Mouse (Mus musculus) neural tube, embryonic 14.5 days (tissue): ENCODE data around the gene Grasp. TPM values are rescaled to one million over a fixed set of nuclear protein-coding genes. Genes with fewer than 3 reads are reported as not detected.
A peak's percentile ranks its signal among the peaks of the same experiment; 100 is the strongest.

ENCODE experiments used
- ATAC-seq: fragments of 200-750 bp; cut with Nextera tagmentation; 2 replicates; pipeline ENCODE4 v1.8.0; 2017; ENCODE audit warnings: low read depth, mild to moderate bottlenecking, moderate TSS enrichment, moderate library complexity
- H3K27ac ChIP-seq: fragments of 300-500 bp; sonication (generic); 2 replicates; pipeline ENCODE4 v1.5.1; 2014; ENCODE audit warnings: low read depth, mild to moderate bottlenecking, control low read depth, low read length, moderate library complexity, mixed read lengths
- H3K27me3 ChIP-seq: fragments of 300-500 bp; sonication (generic); 2 replicates; pipeline ENCODE4 v1.6.1; 2014; ENCODE audit warnings: low read length; ENCODE audit not compliant: control insufficient read depth, insufficient read depth
- H3K36me3 ChIP-seq: fragments of 300-500 bp; sonication (generic); 2 replicates; pipeline ENCODE4 v1.6.1; 2014; ENCODE audit warnings: low read length, mixed read lengths; ENCODE audit not compliant: control insufficient read depth, insufficient read depth
- H3K4me1 ChIP-seq: fragments of 300-500 bp; sonication (generic); 2 replicates; pipeline ENCODE4 v1.6.1; 2014; ENCODE audit warnings: low read length; ENCODE audit not compliant: control insufficient read depth, insufficient read depth
- H3K4me2 ChIP-seq: fragments of 300-500 bp; sonication (generic); 2 replicates; pipeline ENCODE4 v1.6.1; 2014; ENCODE audit warnings: mild to moderate bottlenecking, low read depth, low read length, control low read depth
- H3K4me3 ChIP-seq: fragments of 300-500 bp; sonication (generic); 2 replicates; pipeline ENCODE4 v1.5.1; 2014; ENCODE audit warnings: low read depth, low read length, control low read depth, mixed read lengths
- H3K9ac ChIP-seq: fragments of 300-500 bp; sonication (generic); replicated peaks from 2 replicates; pipeline ENCODE4 v1.6.1; 2014; ENCODE audit warnings: low read depth, mild to moderate bottlenecking, control low read depth, low read length, mixed read lengths
- H3K9me3 ChIP-seq: fragments of 300-500 bp; sonication (generic); 2 replicates; pipeline ENCODE4 v1.6.1; 2016; ENCODE audit warnings: low read length; ENCODE audit not compliant: control insufficient read depth
- WGBS: fragments of 180-500 bp; shearing (Covaris S2); extraction: QIAGEN DNeasy Blood & Tissue Kit; methylation state at CpG from one replicate; pipeline ENCODE4 v1.1.7; 2014; 5-methylcytosine and 5-hydroxymethylcytosine counted together
- polyA plus RNA-seq: library from polyadenylated mRNA; unstranded; fragments of >200 nt; fragmentation: Nextera tagmentation; extraction: Ambion mirVana; gene quantifications from 2 replicates; pipeline ENCODE4 v1.2.1, GENCODE M21; 2014

Grasp gene
- polyA plus RNA-seq, 1 experiment from 2014 or later, result 1.0 TPM

DNA sequence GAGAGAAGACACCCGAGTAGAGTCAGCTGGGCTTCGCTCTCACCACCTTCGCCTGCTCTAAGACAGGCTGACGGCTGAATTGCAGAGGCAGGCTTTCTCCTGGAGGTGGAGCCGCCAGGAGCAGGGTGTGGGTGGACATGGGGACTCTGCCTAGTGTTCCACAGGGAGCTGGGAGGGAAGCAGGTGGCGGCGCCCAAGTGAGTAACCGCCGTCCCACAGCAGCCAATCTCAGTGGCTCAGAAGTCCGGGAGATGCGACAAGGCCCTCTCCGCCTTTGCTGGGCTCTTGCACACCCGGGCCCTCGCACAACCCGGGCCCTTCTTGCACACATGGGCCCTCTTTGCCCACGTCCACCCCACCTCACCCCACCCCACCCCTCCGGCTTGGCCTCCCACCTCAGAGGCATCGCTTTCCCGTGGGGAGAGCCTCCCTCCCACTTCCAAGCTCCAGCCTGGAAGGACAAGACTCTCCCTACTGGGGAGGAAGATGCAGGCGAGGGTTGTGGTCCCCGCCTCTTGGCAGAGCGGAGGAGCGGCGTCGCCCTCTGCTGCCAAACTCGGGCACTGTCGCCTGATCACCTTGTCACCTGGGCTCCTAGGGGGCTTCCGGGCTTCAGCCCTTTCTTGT, 15.0 kb downstream of the Grasp start:
- H3K4me1 ChIP-seq, result no peaks in the 10 kb centered on the region
- no peaks in the 10 kb centered on the region for H3K27me3 ChIP-seq
- H3K4me3 ChIP-seq, result peak overlapping the region; percentile 7; the same call in 1 of the 2 replicates
- 0 out of 2 replicates have a peak, but pooled peaks have one; percentile 38 for ATAC-seq
- peak overlapping the region; percentile 45 for H3K4me2 ChIP-seq
- WGBS, result 5% methylated on average over 28 of the region's 28 CpGs
- no peaks in the 10 kb centered on the region for H3K36me3 ChIP-seq
- H3K9ac ChIP-seq, result peak overlapping the region; percentile 47
- no peak overlapping the region for H3K27ac ChIP-seq
- H3K9me3 ChIP-seq, result no peaks in the 10 kb centered on the region

DNA sequence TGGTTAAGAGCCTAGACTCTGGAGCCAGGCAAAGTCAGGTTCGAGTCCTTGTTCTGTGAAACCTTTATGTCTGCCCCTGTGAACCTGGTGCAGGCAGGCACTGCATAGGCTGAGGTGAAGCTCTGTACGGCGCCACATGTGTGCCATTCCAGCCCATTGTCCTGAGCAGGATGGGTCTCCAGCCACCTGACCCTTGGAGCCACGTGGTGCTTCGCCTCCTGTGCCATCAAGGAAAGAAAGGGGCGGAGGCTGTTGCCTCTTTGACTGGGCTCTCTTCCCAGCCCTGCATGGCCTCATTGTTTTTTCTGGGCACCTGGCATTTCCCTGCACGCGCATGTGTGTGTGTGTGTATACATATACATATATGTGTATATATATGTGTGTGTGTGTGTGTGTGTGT, 15.8 kb downstream of the Grasp start:
- no peak overlapping the region for H3K4me3 ChIP-seq
- 59% methylated on average over 8 of the region's 8 CpGs for WGBS

DNA sequence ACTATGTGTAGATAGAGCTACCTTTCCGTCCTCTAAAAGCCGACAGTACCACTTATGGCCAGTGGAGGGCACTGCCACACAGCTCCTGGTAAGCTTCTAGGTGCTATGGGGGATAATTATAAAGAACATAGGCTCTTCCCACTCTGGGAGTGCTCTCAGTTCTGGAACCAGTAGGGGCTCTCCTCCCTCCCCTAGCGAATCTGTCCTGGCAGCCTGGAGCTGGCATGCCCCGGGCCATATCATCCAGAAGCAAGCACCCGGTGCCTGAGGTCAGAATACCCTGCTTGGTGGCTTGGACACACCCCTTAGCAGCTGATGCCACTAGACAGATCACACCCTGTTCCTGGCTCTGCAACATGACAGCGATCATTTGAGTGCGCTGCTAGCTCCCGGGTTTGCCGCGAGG, 16.8 kb downstream of the Grasp start:
- Histone ChIP-seq H3K27me3 (no peaks in the 10 kb centered on the region), H3K4me1 (0 out of 2 replicates have a peak, but pooled peaks cover 2% of the 10 kb centered on the region), H3K36me3 (no peaks in the 10 kb centered on the region), H3K9me3 (no peaks in the 10 kb centered on the region), H3K4me3 (no peak overlapping the region), H3K27ac (no peak overlapping the region), H3K4me2 (peak overlapping the region; percentile 33), H3K9ac (no peak overlapping the region)
- 9% methylated on average over 10 of the region's 10 CpGs for WGBS
- ATAC-seq, result peak; percentile 76

More for the DNA sequence above, 15.8 kb downstream of the Grasp start:
- H3K4me2 ChIP-seq, result no peak overlapping the region
- no peaks in the 10 kb centered on the region for H3K36me3 ChIP-seq
- H3K9me3 ChIP-seq, result no peaks in the 10 kb centered on the region
- H3K9ac ChIP-seq, result no peak overlapping the region
- no peaks in the 10 kb centered on the region for H3K4me1 ChIP-seq
- H3K27ac ChIP-seq, result no peak overlapping the region
- ATAC-seq, result no peak
- H3K27me3 ChIP-seq, result no peaks in the 10 kb centered on the region

DNA sequence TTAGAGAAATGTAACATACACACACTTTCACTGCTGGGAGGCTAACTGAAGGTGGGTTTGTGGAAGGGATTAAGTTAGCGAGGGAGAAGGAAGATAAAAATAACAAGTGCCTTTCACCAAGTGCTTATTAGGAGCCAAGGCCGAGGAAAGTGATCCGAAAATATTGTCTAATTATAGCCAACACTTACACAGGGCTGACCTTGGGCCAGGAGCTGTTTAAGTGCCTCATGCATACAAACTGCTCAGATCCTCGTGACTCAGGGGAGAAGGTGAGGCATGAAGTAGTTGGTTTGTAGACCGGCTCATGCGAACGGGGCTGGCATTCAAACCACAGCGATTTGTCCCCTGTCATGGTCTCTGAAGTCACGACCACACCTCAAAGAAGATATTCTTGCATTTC, 17.2 kb downstream of the Grasp start:
- no peaks in the 10 kb centered on the region for H3K27me3 ChIP-seq
- H3K36me3 ChIP-seq, result no peaks in the 10 kb centered on the region
- no peaks in the 10 kb centered on the region for H3K9me3 ChIP-seq
- H3K4me1 ChIP-seq, result 0 out of 2 replicates have a peak, but pooled peaks cover 3% of the 10 kb centered on the region
- ATAC-seq, result no peak
- no peak overlapping the region; the same call in 1 of the 2 replicates for H3K4me2 ChIP-seq
- WGBS, result 71% methylated on average over 9 of the region's 9 CpGs
- H3K9ac ChIP-seq, result no peak overlapping the region
- no peak overlapping the region for H3K27ac ChIP-seq
- H3K4me3 ChIP-seq, result no peak overlapping the region

DNA sequence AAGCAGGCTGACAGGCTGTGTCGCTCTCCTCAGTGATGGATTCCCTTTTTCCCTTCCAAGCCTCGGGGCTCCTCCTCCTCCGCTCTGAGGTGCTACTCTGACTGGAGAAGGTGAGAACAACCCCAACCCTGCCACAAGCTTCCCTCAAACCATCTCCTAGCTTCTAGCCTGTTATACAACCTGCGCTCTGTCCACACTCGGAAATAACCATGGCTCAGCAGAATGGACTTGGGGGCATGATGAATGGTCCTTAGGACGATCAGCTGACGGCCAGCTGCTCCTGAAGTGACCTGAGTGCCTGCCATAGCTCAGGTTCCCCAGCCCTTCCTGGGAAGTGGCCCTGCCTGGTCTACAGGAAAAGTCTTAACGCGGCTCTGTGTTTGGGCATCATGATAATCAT, 17.9 kb downstream of the Grasp start:
- no peak overlapping the region for H3K9ac ChIP-seq
- no peak overlapping the region for H3K4me3 ChIP-seq
- H3K9me3 ChIP-seq, result no peaks in the 10 kb centered on the region
- no peaks in the 10 kb centered on the region for H3K36me3 ChIP-seq
- no peaks in the 10 kb centered on the region for H3K27me3 ChIP-seq
- H3K4me1 ChIP-seq, result 0 out of 2 replicates have a peak, but pooled peaks cover 3% of the 10 kb centered on the region
- WGBS, result 77% methylated on average over 9 of the region's 9 CpGs
- no peak for ATAC-seq
- H3K4me2 ChIP-seq, result no peak overlapping the region
- no peak overlapping the region for H3K27ac ChIP-seq

DNA sequence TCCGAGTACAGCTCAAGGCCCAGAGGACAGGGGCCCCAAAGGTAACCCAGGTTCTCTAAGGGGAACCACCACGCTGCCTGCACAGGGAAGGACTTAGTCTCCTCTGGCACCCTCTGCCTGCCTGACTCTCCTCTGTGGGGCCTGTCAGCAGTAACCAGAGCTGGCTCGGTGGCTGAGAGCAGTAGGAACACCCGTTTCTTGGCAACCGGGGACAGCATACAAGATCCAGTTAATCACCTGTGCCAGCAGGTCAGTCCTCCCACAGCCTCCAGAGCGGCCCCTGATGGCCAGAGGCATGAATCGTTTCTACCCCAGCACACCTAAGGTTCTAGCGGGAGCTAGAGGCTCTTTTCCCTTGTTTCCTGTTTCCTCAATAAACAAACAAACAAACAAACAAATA, 18.7 kb downstream of the Grasp start:
- no peak overlapping the region for H3K27ac ChIP-seq
- 0 out of 2 replicates have a peak, but pooled peaks cover 8% of the 10 kb centered on the region for H3K4me1 ChIP-seq
- 23% methylated on average over 8 of the region's 8 CpGs for WGBS
- no peak for ATAC-seq
- no peak overlapping the region for H3K4me3 ChIP-seq
- no peaks in the 10 kb centered on the region for H3K27me3 ChIP-seq
- no peaks in the 10 kb centered on the region for H3K36me3 ChIP-seq
- no peaks in the 10 kb centered on the region for H3K9me3 ChIP-seq
- no peak overlapping the region for H3K9ac ChIP-seq
- H3K4me2 ChIP-seq, result no peak overlapping the region

DNA sequence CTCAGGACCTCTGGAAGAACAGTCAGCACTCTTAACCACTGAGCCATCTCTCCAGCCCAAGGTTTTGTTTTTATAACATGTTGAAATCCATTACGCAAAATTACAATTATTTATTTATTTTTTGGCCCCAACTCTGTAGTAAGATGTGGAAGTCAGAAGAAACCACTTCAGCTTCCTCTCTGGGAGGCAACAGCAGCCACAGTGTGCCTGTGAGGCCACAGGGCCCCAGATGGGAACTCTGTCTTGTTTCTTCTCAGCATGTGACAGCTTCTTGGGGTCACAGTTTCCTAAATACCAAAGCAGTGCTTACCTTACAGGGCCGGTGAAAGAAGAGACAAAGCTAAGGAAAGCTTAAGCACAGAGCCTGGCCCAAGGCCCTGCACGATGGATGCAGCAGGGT, 20.0 kb downstream of the Grasp start:
- H3K36me3 ChIP-seq, result no peaks in the 10 kb centered on the region
- ATAC-seq, result no peak
- no peak overlapping the region for H3K9ac ChIP-seq

DNA sequence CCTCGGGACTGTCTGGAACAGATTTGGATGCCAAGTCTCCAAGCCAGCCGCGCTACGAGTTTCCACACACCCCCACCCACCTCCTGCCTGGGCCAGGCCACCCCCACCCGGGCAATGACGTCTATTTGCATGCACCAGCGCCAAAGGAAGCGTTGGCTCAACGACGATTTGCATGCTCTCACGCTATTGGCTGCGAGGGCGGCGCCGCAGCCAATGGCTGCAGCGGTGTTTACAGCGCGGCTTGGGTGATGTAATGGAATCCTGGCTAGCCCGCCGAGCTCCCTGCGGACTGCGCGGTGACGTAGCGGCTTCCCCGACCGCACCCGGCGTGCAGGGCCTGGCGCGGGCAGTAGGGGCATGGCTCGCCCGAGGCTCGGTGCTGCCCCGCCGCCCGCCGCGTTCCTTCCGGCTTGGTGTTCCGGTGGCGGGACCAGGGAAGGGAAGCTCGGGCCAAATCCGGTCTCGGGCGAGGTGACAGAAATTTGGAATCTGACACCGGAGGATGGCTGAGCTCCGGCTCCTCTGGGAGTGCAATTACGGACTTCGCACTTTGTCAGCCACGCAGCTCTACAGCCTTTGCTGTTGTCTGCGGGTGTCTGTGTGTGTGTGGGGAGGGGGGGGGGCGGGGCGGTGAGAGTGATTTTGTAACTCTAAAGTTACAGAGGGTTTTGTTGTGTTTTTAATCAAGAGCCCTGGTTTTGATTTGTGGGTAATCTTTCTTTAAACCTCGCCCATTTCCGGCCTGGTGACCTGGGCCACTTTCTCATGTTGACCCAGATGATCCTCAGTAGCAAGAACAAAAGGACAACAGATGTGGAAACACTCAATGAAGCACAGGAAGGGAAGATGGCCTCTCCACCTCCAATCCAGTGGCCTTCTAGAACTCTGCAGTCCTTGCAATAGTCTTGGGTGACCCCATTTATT, 22.5 kb downstream of the Grasp start:
- Histone ChIP-seq H3K9me3 (no peaks in the 10 kb centered on the region), H3K27me3 (no peaks in the 10 kb centered on the region), H3K4me1 (0 out of 2 replicates have a peak, but pooled peaks cover 8% of the 10 kb centered on the region), H3K27ac (peak overlapping the region; percentile 87), H3K4me3 (peak overlapping the region; percentile 43), H3K4me2 (peak overlapping the region; percentile 76), H3K36me3 (no peaks in the 10 kb centered on the region), H3K9ac (peak overlapping the region; percentile 70)
- ATAC-seq, result peak; percentile 98
- 3% methylated on average over 56 of the region's 56 CpGs for WGBS

More for the DNA sequence above, 20.0 kb downstream of the Grasp start:
- Histone ChIP-seq H3K4me3 (no peak overlapping the region), H3K4me1 (0 out of 2 replicates have a peak, but pooled peaks cover 8% of the 10 kb centered on the region), H3K27me3 (no peaks in the 10 kb centered on the region), H3K9me3 (no peaks in the 10 kb centered on the region), H3K4me2 (no peak overlapping the region), H3K27ac (no peak overlapping the region)
- WGBS, result 71% methylated on average over 3 of the region's 3 CpGs

DNA sequence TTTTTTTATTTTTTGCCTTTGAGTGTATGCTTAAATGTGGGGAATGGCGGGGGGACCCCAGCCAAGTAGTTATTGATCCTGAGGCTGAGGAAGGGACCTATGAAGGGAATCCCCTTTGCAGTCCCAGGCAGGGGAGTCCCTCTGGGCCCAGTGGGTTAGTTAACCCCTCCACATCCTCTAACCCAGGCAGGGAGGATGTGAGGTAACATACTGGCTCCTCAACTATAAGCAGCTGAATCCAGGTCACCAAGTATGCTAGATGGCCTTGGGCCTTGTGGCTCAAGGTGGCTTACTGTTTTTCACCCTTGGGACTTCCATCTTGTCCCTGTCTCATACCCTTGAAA, 23.1 kb downstream of the Grasp start:
- Histone ChIP-seq H3K4me3 (0 out of 2 replicates have a peak overlapping the region, but pooled peaks have one; percentile 43), H3K27me3 (no peaks in the 10 kb centered on the region), H3K4me2 (peak overlapping the region; percentile 76), H3K9me3 (no peaks in the 10 kb centered on the region), H3K4me1 (0 out of 2 replicates have a peak, but pooled peaks cover 8% of the 10 kb centered on the region), H3K27ac (no peak overlapping the region), H3K36me3 (no peaks in the 10 kb centered on the region), H3K9ac (0 out of 2 replicates have a peak overlapping the region, but pooled peaks have one; percentile 13)
- WGBS, result 100% methylated on average over 1 of the region's 1 CpGs
- ATAC-seq, result no peak
